Mouse (Mus musculus): ENCODE results near the gene Olfr332. TPM values are rescaled to one million over a fixed set of nuclear protein-coding genes. Genes with fewer than 3 reads are reported as not detected.

Olfr332 gene
- polyA plus RNA-seq, 1 experiment from 2014 or later, result not detected

DNA sequence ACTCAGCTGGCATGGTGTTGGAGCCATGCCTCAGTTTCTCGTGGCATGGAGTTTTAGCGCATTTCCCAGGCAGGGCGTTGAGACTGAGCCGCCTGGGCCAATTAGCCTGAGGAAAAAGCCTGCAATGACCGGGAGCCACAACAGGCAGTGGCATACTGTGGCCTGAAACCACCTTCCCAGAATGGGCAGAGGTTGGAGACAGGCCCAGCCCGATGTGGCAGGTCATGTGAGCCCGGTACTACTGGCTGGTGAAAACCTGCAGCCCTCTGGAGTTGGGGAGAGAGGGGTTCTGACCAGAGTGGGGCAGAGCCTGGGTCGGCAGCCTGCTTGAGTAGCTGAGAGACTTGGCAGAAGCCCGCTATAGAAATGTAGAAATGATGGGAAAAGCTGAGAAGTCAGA is 6.4 kb upstream of the Olfr332 start:
- no peaks in the 10 kb centered on the region for H3K27me3 ChIP-seq (ENCODE audit: insufficient read depth, low read length)
- H3K4me3 ChIP-seq (replicated peaks; ENCODE audit: low read depth, low read length), result no peak overlapping the region
- H3K4me2 ChIP-seq (ENCODE audit: low read length), result no peak overlapping the region
- H3K9ac ChIP-seq (ENCODE audit: low read depth, low read length), result no peak overlapping the region
- no peak overlapping the region for H3K27ac ChIP-seq
- no peaks in the 10 kb centered on the region for H3K36me3 ChIP-seq (ENCODE audit: insufficient read depth, low read length)
- DNase-seq (ENCODE audit: low spot score) (no peak), ATAC-seq (replicated peaks; ENCODE audit: low FRiP score, low read depth) (no peak)
- no peaks in the 10 kb centered on the region for H3K4me1 ChIP-seq (replicated peaks; ENCODE audit: insufficient read depth, low read length)
- H3K9me3 ChIP-seq (replicated peaks; ENCODE audit: low read length), result no peaks in the 10 kb centered on the region
- WGBS, result 84% methylated on average over 9 of the region's 9 CpGs
- TF ChIP-seq CTCF (IDR thresholded peaks at IDR 0.05; ENCODE audit: low read depth), result no peak

DNA sequence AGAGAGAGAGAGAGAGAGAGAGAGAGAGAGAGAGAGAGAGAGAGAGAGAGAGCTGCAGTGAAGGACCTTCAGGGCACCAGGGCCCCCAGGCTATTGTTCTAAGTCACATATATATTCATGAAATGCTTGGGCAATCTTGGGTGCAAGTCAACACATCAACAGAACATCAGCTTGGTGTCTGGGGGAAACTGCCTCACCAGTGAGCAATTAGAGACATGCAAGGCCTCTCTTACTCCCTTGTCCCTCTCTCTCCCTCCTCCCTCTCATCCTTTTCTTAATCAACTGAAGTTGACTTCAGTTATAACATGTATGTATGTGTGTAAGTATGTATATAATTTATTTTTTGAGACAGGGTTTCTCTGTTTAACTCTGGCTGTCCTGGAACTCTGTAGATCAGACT is 30.2 kb downstream of the Olfr332 start, which contains the start of gene Olfr30:
Olfr30 (minus strand) TSS at position 101 of the 400 bp plus-strand sequence.
- H3K4me3 ChIP-seq (replicated peaks; ENCODE audit: low read depth, low read length), result no peak within 1 kb of the TSS
- ATAC-seq (replicated peaks; ENCODE audit: low FRiP score, low read depth) (no peak), DNase-seq (ENCODE audit: low spot score) (no peak)
- no peak for TF ChIP-seq CTCF (IDR thresholded peaks at IDR 0.05; ENCODE audit: low read depth)
- H3K4me2 ChIP-seq (ENCODE audit: low read length), result no peak within 1 kb of the TSS
- no peak within 1 kb of the TSS for H3K27ac ChIP-seq
- no peaks in the 10 kb centered on the region for H3K27me3 ChIP-seq (ENCODE audit: insufficient read depth, low read length)
- H3K36me3 ChIP-seq (ENCODE audit: insufficient read depth, low read length), result no peaks in the 10 kb centered on the region
- H3K9ac ChIP-seq (ENCODE audit: low read depth, low read length), result no peak within 1 kb of the TSS
- no peaks in the 10 kb centered on the region for H3K9me3 ChIP-seq (replicated peaks; ENCODE audit: low read length)
- no peaks in the 10 kb centered on the region for H3K4me1 ChIP-seq (replicated peaks; ENCODE audit: insufficient read depth, low read length)

- DNase-seq (ENCODE audit: low spot score) (no peak), ATAC-seq (replicated peaks; ENCODE audit: low FRiP score, low read depth) (no peak)
- H3K4me1 ChIP-seq (replicated peaks; ENCODE audit: insufficient read depth, low read length), result no peaks in the 10 kb centered on the region
- H3K9me3 ChIP-seq (replicated peaks; ENCODE audit: low read length), result no peaks in the 10 kb centered on the region
- H3K27ac ChIP-seq, result no peak overlapping the region
- no peaks in the 10 kb centered on the region for H3K36me3 ChIP-seq (ENCODE audit: insufficient read depth, low read length)
- no peak overlapping the region for H3K9ac ChIP-seq (ENCODE audit: low read depth, low read length)
- TF ChIP-seq CTCF (IDR thresholded peaks at IDR 0.05; ENCODE audit: low read depth), result no peak
- WGBS, result 43% methylated on average over 4 of the region's 4 CpGs
- no peak overlapping the region for H3K4me3 ChIP-seq (replicated peaks; ENCODE audit: low read depth, low read length)
- H3K27me3 ChIP-seq (ENCODE audit: insufficient read depth, low read length), result no peaks in the 10 kb centered on the region
- H3K4me2 ChIP-seq (ENCODE audit: low read length), result no peak overlapping the region
Measured at GRCm38 (mm10) chr11:58453592-58453991, 38.8 kb downstream of the Olfr332 start.

DNA sequence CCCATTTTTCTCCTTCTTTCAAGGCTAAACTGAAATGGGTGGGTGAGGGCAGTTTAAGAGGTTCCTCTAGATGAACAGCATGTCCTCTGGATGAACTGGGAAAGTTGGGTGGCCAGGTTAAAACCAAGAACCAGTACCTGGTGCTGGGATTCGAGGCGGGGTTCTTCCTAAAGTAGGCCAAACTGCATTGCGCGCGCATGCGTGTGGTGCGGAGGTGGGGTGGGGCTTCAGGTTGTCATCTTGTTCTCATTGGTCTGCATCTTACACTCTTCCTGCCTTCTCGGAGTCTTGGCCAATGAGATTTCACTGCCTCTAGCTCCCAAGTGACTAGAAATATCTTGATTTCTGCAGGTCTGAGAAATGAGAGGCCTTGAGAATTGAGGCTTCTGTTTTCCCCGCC is 39.6 kb downstream of the Olfr332 start, which contains the start of gene Lypd9:
Lypd9 (minus strand) TSS at position 165 of the 400 bp plus-strand sequence.
- WGBS, result 97% methylated on average over 9 of the region's 9 CpGs
- DNase-seq (ENCODE audit: low spot score), result no peak
- no peak within 1 kb of the TSS for H3K4me2 ChIP-seq (ENCODE audit: low read length)
- H3K4me1 ChIP-seq (replicated peaks; ENCODE audit: insufficient read depth, low read length), result no peaks in the 10 kb centered on the region
- no peak for ATAC-seq (replicated peaks; ENCODE audit: low FRiP score, low read depth)
- no peak within 1 kb of the TSS for H3K9ac ChIP-seq (ENCODE audit: low read depth, low read length)
- no peak for TF ChIP-seq CTCF (IDR thresholded peaks at IDR 0.05; ENCODE audit: low read depth)
- no peak within 1 kb of the TSS for H3K27ac ChIP-seq
- no peaks in the 10 kb centered on the region for H3K9me3 ChIP-seq (replicated peaks; ENCODE audit: low read length)
- no peak within 1 kb of the TSS for H3K4me3 ChIP-seq (replicated peaks; ENCODE audit: low read depth, low read length)
- no peaks in the 10 kb centered on the region for H3K36me3 ChIP-seq (ENCODE audit: insufficient read depth, low read length)
- H3K27me3 ChIP-seq (ENCODE audit: insufficient read depth, low read length), result no peaks in the 10 kb centered on the region

Other genes with a start within 250 kb of the Olfr332 start
- 0.07 TPM in 1 of 2 replicates, not detected in the other for gene 4930438A08Rik, start 217.8 kb downstream of the Olfr332 start, polyA plus RNA-seq (2015; fragmentation: Nextera tagmentation; extraction: Ambion mirVana)
- 11.5 and 15.2 TPM in 2 replicates for gene Zfp692, start 185.5 kb downstream of the Olfr332 start, polyA plus RNA-seq (2015; fragmentation: Nextera tagmentation; extraction: Ambion mirVana)
- gene Zfp672, start 162.2 kb downstream of the Olfr332 start, polyA plus RNA-seq (2015; fragmentation: Nextera tagmentation; extraction: Ambion mirVana), result 58.1 and 66.3 TPM in 2 replicates
- gene Sh3bp5l, start 161.8 kb downstream of the Olfr332 start, polyA plus RNA-seq (2015; fragmentation: Nextera tagmentation; extraction: Ambion mirVana), result 28.3 and 31.9 TPM in 2 replicates
- gene Lypd8, start 113.5 kb downstream of the Olfr332 start, polyA plus RNA-seq (2015; fragmentation: Nextera tagmentation; extraction: Ambion mirVana), result 0.24 and 0.28 TPM in 2 replicates
- not detected in 2 replicates for gene 1810065E05Rik, start 71.4 kb downstream of the Olfr332 start, polyA plus RNA-seq (2015; fragmentation: Nextera tagmentation; extraction: Ambion mirVana)
- not detected in 2 replicates for gene Gm12253, start 60.0 kb downstream of the Olfr332 start, polyA plus RNA-seq (2015; fragmentation: Nextera tagmentation; extraction: Ambion mirVana)
- gene Lypd9, start 39.6 kb downstream of the Olfr332 start, polyA plus RNA-seq (2015; fragmentation: Nextera tagmentation; extraction: Ambion mirVana), result not detected in 2 replicates
- gene Olfr30, start 30.3 kb downstream of the Olfr332 start, polyA plus RNA-seq (2015; fragmentation: Nextera tagmentation; extraction: Ambion mirVana), result not detected in 2 replicates
- not detected in 2 replicates for gene Olfr331, start 10.0 kb upstream of the Olfr332 start, polyA plus RNA-seq (2015; fragmentation: Nextera tagmentation; extraction: Ambion mirVana)
- gene Olfr330, start 42.3 kb upstream of the Olfr332 start, polyA plus RNA-seq (2015; fragmentation: Nextera tagmentation; extraction: Ambion mirVana), result not detected in 2 replicates
- not detected in 2 replicates for gene Olfr329-ps, start 53.9 kb upstream of the Olfr332 start, polyA plus RNA-seq (2015; fragmentation: Nextera tagmentation; extraction: Ambion mirVana)
- not detected in 2 replicates for gene Olfr328, start 63.1 kb upstream of the Olfr332 start, polyA plus RNA-seq (2015; fragmentation: Nextera tagmentation; extraction: Ambion mirVana)
- gene Olfr224, start 78.0 kb upstream of the Olfr332 start, polyA plus RNA-seq (2015; fragmentation: Nextera tagmentation; extraction: Ambion mirVana), result not detected in 2 replicates
- not detected in 2 replicates for gene Olfr325, start 85.2 kb upstream of the Olfr332 start, polyA plus RNA-seq (2015; fragmentation: Nextera tagmentation; extraction: Ambion mirVana)
- not detected in 2 replicates for gene Olfr324, start 102.6 kb upstream of the Olfr332 start, polyA plus RNA-seq (2015; fragmentation: Nextera tagmentation; extraction: Ambion mirVana)
- gene 2210407C18Rik, start 123.5 kb upstream of the Olfr332 start, polyA plus RNA-seq (2015; fragmentation: Nextera tagmentation; extraction: Ambion mirVana), result not detected in 2 replicates
- gene Olfr323, start 137.9 kb upstream of the Olfr332 start, polyA plus RNA-seq (2015; fragmentation: Nextera tagmentation; extraction: Ambion mirVana), result not detected in 2 replicates
- 0.08 and 0.14 TPM in 2 replicates for gene Trim58, start 147.9 kb upstream of the Olfr332 start, polyA plus RNA-seq (2015; fragmentation: Nextera tagmentation; extraction: Ambion mirVana)
- 0.05 and 0.09 TPM in 2 replicates for gene Olfr322, start 166.2 kb upstream of the Olfr332 start, polyA plus RNA-seq (2015; fragmentation: Nextera tagmentation; extraction: Ambion mirVana)
- not detected in 2 replicates for gene Olfr320, start 188.5 kb upstream of the Olfr332 start, polyA plus RNA-seq (2015; fragmentation: Nextera tagmentation; extraction: Ambion mirVana)
- not detected in 2 replicates for gene Olfr319, start 206.6 kb upstream of the Olfr332 start, polyA plus RNA-seq (2015; fragmentation: Nextera tagmentation; extraction: Ambion mirVana)
- gene Olfr318, start 231.5 kb upstream of the Olfr332 start, polyA plus RNA-seq (2015; fragmentation: Nextera tagmentation; extraction: Ambion mirVana), result not detected in 2 replicates
- gene Olfr317, start 246.7 kb upstream of the Olfr332 start, polyA plus RNA-seq (2015; fragmentation: Nextera tagmentation; extraction: Ambion mirVana), result not detected in 2 replicates